Mouse (Mus musculus) kidney, adult 2 months (tissue): Measurements from ENCODE around the gene Ccdc47.

Experiments used
- CTCF ChIP-seq: fragments of 200-500 bp; conservative IDR thresholded peaks from 2 replicates; pipeline ENCODE4 v1.5.1; 2011; ENCODE audit warnings: low read depth, mild to moderate bottlenecking, control low read depth, low read length, moderate library complexity, mixed read lengths; ENCODE audit not compliant: insufficient read depth, insufficient read length
- POLR2A ChIP-seq: fragments of 200-500 bp; IDR thresholded peaks from one replicate; pipeline ENCODE4 v1.6.1; 2011; ENCODE audit warnings: low read depth, low read length, control low read depth

- TF ChIP-seq POLR2A (no peak), CTCF (no peak)
Observed at GRCm38 (mm10) chr11:106154091-106154490, 62.1 kb downstream of the Ccdc47 start.
